Mouse (Mus musculus) embryonic fibroblast, embryonic 13.5 days (primary cell): ENCODE results near the gene Slx4ip.

Experiments
- CTCF ChIP-seq: IDR thresholded peaks from 2 replicates; pipeline ENCODE4 v1.5.1; 2011; ENCODE audit warnings: mild to moderate bottlenecking, control low read depth, low read length, moderate library complexity, borderline replicate concordance; ENCODE audit not compliant: insufficient read depth
- POLR2A ChIP-seq: IDR thresholded peaks from 2 replicates; pipeline ENCODE4 v1.6.1; 2011; ENCODE audit warnings: low read depth, mild to moderate bottlenecking, control low read depth, low read length, moderate library complexity

GRCm38 (mm10) chr2:136908596-136908995 lies 17.6 kb downstream of the Slx4ip start:
- no peak for TF ChIP-seq CTCF
- TF ChIP-seq POLR2A = no peak
